Mouse (Mus musculus) stomach, postnatal 0 days (tissue): ENCODE results near the gene Zscan4e. TPM values are rescaled to one million over a fixed set of nuclear protein-coding genes. Genes with fewer than 3 reads are reported as not detected.
"Not testable (repeated sequence)": the region's sequence is repeated elsewhere in the genome, so short reads cannot be mapped to it uniquely, and the experiment has no call there.

Experiments used
- ATAC-seq: fragments of 200-750 bp; cut with Nextera tagmentation; 2 replicates; pipeline ENCODE4 v1.8.0; 2017; ENCODE audit not compliant: low FRiP score, low TSS enrichment
- DNase-seq: peaks from one replicate; pipeline ENCODE4 v3.0.0-alpha.2; 2016; ENCODE audit warnings: low spot score
- H3K27ac ChIP-seq: fragments of 300-500 bp; sonication (generic); replicated peaks from 2 replicates; pipeline ENCODE4 v1.5.1; 2014; ENCODE audit warnings: mild to moderate bottlenecking, control low read depth
- H3K27me3 ChIP-seq: fragments of 300-500 bp; sonication (generic); 2 replicates; pipeline ENCODE4 v1.6.1; 2014; ENCODE audit warnings: low read length; ENCODE audit not compliant: control insufficient read depth, insufficient read depth
- H3K36me3 ChIP-seq: fragments of 300-500 bp; sonication (generic); 2 replicates; pipeline ENCODE4 v1.6.1; 2014; ENCODE audit warnings: low read length, mixed read lengths; ENCODE audit not compliant: control insufficient read depth, insufficient read depth
- H3K4me1 ChIP-seq: fragments of 300-500 bp; sonication (generic); replicated peaks from 2 replicates; pipeline ENCODE4 v1.6.1; 2014; ENCODE audit warnings: antibody characterized with exemption; ENCODE audit not compliant: control insufficient read depth, insufficient read depth
- H3K4me2 ChIP-seq: fragments of 300-500 bp; sonication (generic); replicated peaks from 2 replicates; pipeline ENCODE4 v1.6.1; 2014; ENCODE audit warnings: low read depth, mild to moderate bottlenecking, control low read depth, moderate library complexity
- H3K4me3 ChIP-seq: fragments of 300-500 bp; sonication (generic); 2 replicates; pipeline ENCODE4 v1.5.1; 2014; ENCODE audit warnings: low read depth, low read length, control low read depth
- H3K9ac ChIP-seq: fragments of 300-500 bp; sonication (generic); 2 replicates; pipeline ENCODE4 v1.6.1; 2014; ENCODE audit warnings: mild to moderate bottlenecking, low read length, control low read depth, mixed read lengths
- H3K9me3 ChIP-seq: fragments of 300-500 bp; sonication (generic); 2 replicates; pipeline ENCODE4 v1.6.1; 2016; ENCODE audit warnings: low read length; ENCODE audit not compliant: control insufficient read depth
- microRNA-seq: library from miRNA; unstranded; fragments of <30 nt; microRNA quantifications from one replicate; pipeline ENCODE4, GENCODE M21; 2016
- polyA plus RNA-seq: library from polyadenylated mRNA; unstranded; fragments of >200 nt; fragmentation: Nextera tagmentation; extraction: Ambion mirVana; gene quantifications from 2 replicates; pipeline ENCODE4 v1.2.1, GENCODE M21; 2015

Zscan4e gene
- polyA plus RNA-seq, result not detected in 2 replicates

- not testable (repeated sequence) for H3K4me2 ChIP-seq, H3K9me3 ChIP-seq, ATAC-seq, H3K27me3 ChIP-seq, DNase-seq, H3K36me3 ChIP-seq, H3K4me3 ChIP-seq, H3K9ac ChIP-seq, H3K4me1 ChIP-seq, H3K27ac ChIP-seq
Observed at GRCm38 (mm10) chr7:11310582-11310981, at the start of gene Zscan4e. Gene Zscan4e (minus strand): TSS chr7:11310682.

Small RNA genes lying within 50 kb of the gene (microRNA-seq; reads per million reads assigned to microRNA genes)
- gene Gm23087 (not detected), gene Gm26248 (not detected)

Other genes starting within 250 kb of the Zscan4e start
- gene Zscan4-ps1, start 241.0 kb downstream of the Zscan4e start, polyA plus RNA-seq, result not detected in 2 replicates
- not detected in 2 replicates for gene Zscan4d, start 144.5 kb downstream of the Zscan4e start, polyA plus RNA-seq
- gene Zscan4f, start 87.2 kb upstream of the Zscan4e start, polyA plus RNA-seq, result not detected in 2 replicates
- gene Zscan4-ps2, start 203.6 kb upstream of the Zscan4e start, polyA plus RNA-seq, result not detected in 2 replicates